In genomic region chr7:27306161-27307160, GRCm38 (mm10) we compare ENCODE assay signal across 9 mouse cellular contexts. TPM values are rescaled to one million over a fixed set of nuclear protein-coding genes. Genes with fewer than 3 reads are reported as not detected.
DNase-seq lines count a peak whose midpoint lies in the region; TF ChIP-seq lines count a peak whose summit lies in the region.
"Had no signal": no experiment of that assay in that cellular context is flagged by ENCODE, and none has a peak within 500 bp of the region (broad histone marks: within the 10 kb centered on the region; RNA-seq: fewer than 3 reads in every experiment).

No protein-coding gene starts in this region.

- peak; percentile 66 to 74 for TF ChIP-seq CTCF in CH12.LX (conservative IDR thresholded peaks at IDR 0.05 in 1 of 2, IDR thresholded peaks at IDR 0.05 in 1 of 2; ENCODE audit: low read depth in 2 of 2, low read length in 2 of 2)

- peak; percentile 35 for DNase-seq in kidney, adult 18-20 months
- no peak for DNase-seq in kidney, adult 9 months
- DNase-seq in 416B (ENCODE audit: low read depth) (peak; percentile 53), CH12.LX (ENCODE audit: extremely low read depth) (peak; percentile 29)
- DNase-seq in induced T-regulatory cell, adult 2 months (ENCODE audit: low read depth), result peak; percentile 61
- DNase-seq in natural killer cell, adult 2 months (ENCODE audit: low spot score in 2 of 2), result no peak
- DNase-seq in right cerebral cortex, postnatal 14 days, result no peak

- H3K4me2 ChIP-seq in CH12.LX (ENCODE audit: insufficient read depth, low read depth, poor library complexity, severe bottlenecking), result no peak overlapping the region
- H3K4me2 ChIP-seq: embryonic facial prominence, embryonic 15.5 days had no signal

- no peak overlapping the region for H3K27ac ChIP-seq in CH12.LX (ENCODE audit: insufficient read depth, low read depth)
- H3K27ac ChIP-seq: embryonic facial prominence, embryonic 15.5 days had no signal

- H3K9me3 ChIP-seq in CH12.LX (replicated peaks; ENCODE audit: low read length), result no peaks in the 10 kb centered on the region
- H3K9me3 ChIP-seq: embryonic facial prominence, embryonic 15.5 days had no signal

- H3K4me1 ChIP-seq in CH12.LX (ENCODE audit: control insufficient read depth in 1 of 2, insufficient read depth in 2 of 2), result peaks cover 0 to 2% of the 10 kb centered on the region in 2 experiments; a peak in 2 of 4 replicates

- no peak overlapping the region for H3K9ac ChIP-seq in CH12.LX (ENCODE audit: insufficient read depth, low read depth)
- H3K9ac ChIP-seq: embryonic facial prominence, embryonic 15.5 days had no signal

- TF ChIP-seq EP300 in CH12.LX (IDR thresholded peaks at IDR 0.05; ENCODE audit: low read length), result no peak

- in situ Hi-C loops in CH12.LX (cut with MboI; ENCODE audit: low pct_ligation_motif_present, low pct_unique_long_range_greater_than_20kb, low sequenced_read_pairs), result no loop called here

- no peak overlapping the region for H3K4me3 ChIP-seq in CH12.LX (replicated peaks in 1 of 3; ENCODE audit: low read depth in 2 of 3, low read length in 2 of 3, poor library complexity in 1 of 3)
- H3K4me3 ChIP-seq: embryonic facial prominence, embryonic 15.5 days had no signal

- no peak for TF ChIP-seq POLR2A in CH12.LX (IDR thresholded peaks at IDR 0.05; ENCODE audit: low read depth, low read length)

- TF ChIP-seq RAD21 in CH12.LX (IDR thresholded peaks at IDR 0.05; ENCODE audit: low read depth, low read length), result peak; percentile 22

- no peaks in the 10 kb centered on the region for H3K36me3 ChIP-seq in CH12.LX (replicated peaks in 1 of 2; ENCODE audit: control insufficient read depth in 1 of 2, insufficient read depth in 1 of 2, low read length in 1 of 2)

- peaks cover 49% of the 10 kb centered on the region for H3K27me3 ChIP-seq in CH12.LX (replicated peaks)

- dilution Hi-C loops in CH12.LX (cut with MboI; ENCODE audit: extremely low pct_ligation_motif_present, extremely low pct_unique_long_range_greater_than_20kb, low sequenced_read_pairs), result no loop called here

- H3K79me2 ChIP-seq in CH12.LX (replicated peaks; ENCODE audit: control insufficient read depth, extremely low read depth, insufficient read depth, poor library complexity, severe bottlenecking), result no peaks in the 10 kb centered on the region

TF ChIP-seq in CH12.LX, 34 proteins besides CTCF, POLR2A, EP300 and RAD21:
- TF ChIP-seq JUN (IDR thresholded peaks at IDR 0.05; ENCODE audit: insufficient read depth, low read depth, low read length), result no peak
- TF ChIP-seq SMC3 (IDR thresholded peaks at IDR 0.05; ENCODE audit: low read depth, low read length), result peak; percentile 48
- no peak for TF ChIP-seq BHLHE40 (IDR thresholded peaks at IDR 0.05; ENCODE audit: low read depth, low read length)
- TF ChIP-seq HCFC1 (IDR thresholded peaks at IDR 0.05; ENCODE audit: low read depth, low read length), result no peak
- TF ChIP-seq ZNF384 (IDR thresholded peaks at IDR 0.05; ENCODE audit: low read depth, low read length), result no peak
TF ChIP-seq in CH12.LX: peak in this region for 1.

RNA-seq across cellular contexts. Expression of gene Ltbp4, which starts 31.0 kb away (rescaled TPM):
- total RNA-seq in CH12.LX (2012; rRNA removed), result 1.8 and 2.6 TPM in 2 replicates
- 0.16 and 0.43 TPM in 2 replicates for total RNA-seq in CH12.LX (2014; rRNA removed)
- polyA plus RNA-seq in CH12.LX (2012; ENCODE audit: insufficient read length, low read depth), result 1.2 and 1.5 TPM in 2 replicates

RNA-seq across cellular contexts. Expression of gene Numbl, which starts 48.2 kb away (rescaled TPM):
- 1.5 and 2.3 TPM in 2 replicates for total RNA-seq in CH12.LX (2012; rRNA removed)
- total RNA-seq in CH12.LX (2014; rRNA removed), result 0.68 and 0.81 TPM in 2 replicates
- 2.7 and 2.9 TPM in 2 replicates for polyA plus RNA-seq in CH12.LX (2012; ENCODE audit: insufficient read length, low read depth)

RNA-seq across cellular contexts. Expression of gene Shkbp1, which starts 49.4 kb away (rescaled TPM):
- 26.2 and 30.8 TPM in 2 replicates for total RNA-seq in CH12.LX (2012; rRNA removed)
- 17.7 and 23.3 TPM in 2 replicates for total RNA-seq in CH12.LX (2014; rRNA removed)
- polyA plus RNA-seq in CH12.LX (2012; ENCODE audit: insufficient read length, low read depth), result 50.0 and 62.8 TPM in 2 replicates

RNA-seq across cellular contexts. Expression of gene Gm20479, which starts 50.8 kb away (rescaled TPM):
- 1.3 and 1.9 TPM in 2 replicates for total RNA-seq in CH12.LX (2012; rRNA removed)
- total RNA-seq in CH12.LX (2014; rRNA removed), result 0.95 and 2.2 TPM in 2 replicates
- 1.2 and 2.8 TPM in 2 replicates for polyA plus RNA-seq in CH12.LX (2012; ENCODE audit: insufficient read length, low read depth)
- polyA plus RNA-seq: limb, embryonic 14.5 days had no signal

Comparison
In these comparisons a context has a peak if more than half of its experiments do, and no peak if none do; other contexts are left out.
1. DNase-seq: peak in kidney, adult 18-20 months (single experiment), 416B (single experiment), CH12.LX (single experiment) and induced T-regulatory cell, adult 2 months (single experiment); none in kidney, adult 9 months (single experiment), natural killer cell, adult 2 months (0 of 2) and right cerebral cortex, postnatal 14 days (single experiment).